Mouse (Mus musculus) kidney, adult 2 months (tissue): ENCODE results near the gene Plekha7. TPM values are rescaled to one million over a fixed set of nuclear protein-coding genes. Genes with fewer than 3 reads are reported as not detected.
"Not testable (repeated sequence)": the region's sequence is repeated elsewhere in the genome, so short reads cannot be mapped to it uniquely, and the experiment has no call there.

Experiments used
- DNase-seq: peaks from one replicate; pipeline ENCODE4 v3.0.0; 2021
- H3K27ac ChIP-seq: fragments of 200-500 bp; 2 replicates; pipeline ENCODE4 v1.5.1; 2012; ENCODE audit warnings: low read depth, low read length, control low read depth, inconsistent platforms; ENCODE audit not compliant: insufficient read depth
- H3K27me3 ChIP-seq: fragments of 200-500 bp; replicated peaks from 2 replicates; pipeline ENCODE4 v1.6.1; 2012; ENCODE audit warnings: mild to moderate bottlenecking, moderate library complexity, low read length, inconsistent platforms; ENCODE audit not compliant: control insufficient read depth, insufficient read depth
- H3K36me3 ChIP-seq: fragments of 200-500 bp; 2 replicates; pipeline ENCODE4 v1.6.1; 2012; ENCODE audit warnings: mild to moderate bottlenecking, moderate library complexity, low read length, inconsistent platforms; ENCODE audit not compliant: control insufficient read depth, insufficient read depth
- H3K4me1 ChIP-seq: fragments of 200-500 bp; 2 replicates; pipeline ENCODE4 v1.6.1; 2011; ENCODE audit warnings: low read length; ENCODE audit not compliant: control insufficient read depth, insufficient read depth
- H3K4me3 ChIP-seq: fragments of 200-500 bp; 2 replicates; pipeline ENCODE4 v1.5.1; 2011; ENCODE audit warnings: mild to moderate bottlenecking, low read depth, low read length, control low read depth; ENCODE audit not compliant: insufficient read depth
- CTCF ChIP-seq: fragments of 200-500 bp; conservative IDR thresholded peaks from 2 replicates; pipeline ENCODE4 v1.5.1; 2011; ENCODE audit warnings: low read depth, mild to moderate bottlenecking, control low read depth, low read length, moderate library complexity, mixed read lengths; ENCODE audit not compliant: insufficient read depth, insufficient read length
- POLR2A ChIP-seq: fragments of 200-500 bp; IDR thresholded peaks from one replicate; pipeline ENCODE4 v1.6.1; 2011; ENCODE audit warnings: low read depth, low read length, control low read depth
- WGBS: fragments of 180-500 bp; shearing (Covaris S2); methylation state at CpG from one replicate; pipeline ENCODE4 v1.1.7; 2018; 5-methylcytosine and 5-hydroxymethylcytosine counted together
- polyA plus RNA-seq: library from polyadenylated mRNA; depleted of rRNA; stranded (reverse); fragments of >200 nt; gene quantifications from 2 replicates; pipeline ENCODE4 v1.2.3, GENCODE M21; 2012; rRNA removed

Gene Plekha7
- polyA plus RNA-seq, 1 experiment = 29.5 TPM

DNA sequence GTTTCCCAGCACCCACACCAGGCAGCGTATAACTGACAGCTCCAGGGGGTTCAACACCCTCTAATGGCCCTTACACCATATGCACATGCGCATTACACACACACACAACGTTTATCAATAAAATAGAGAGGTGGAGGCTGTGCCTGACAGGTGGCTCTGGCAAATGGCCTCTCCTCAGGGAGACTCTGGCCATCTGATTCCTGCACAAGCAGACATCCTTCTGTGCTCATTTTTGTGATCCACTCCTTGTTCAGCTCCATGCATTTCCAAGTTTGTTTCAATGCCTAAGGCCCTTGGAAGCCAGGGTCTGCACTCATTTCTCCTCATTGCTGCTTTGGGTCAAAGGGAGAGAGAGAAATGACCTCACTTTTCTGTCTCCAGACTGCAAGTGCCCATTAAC is 197.5 kb downstream of the Plekha7 start:
- no peak overlapping the region for H3K4me3 ChIP-seq
- no peaks in the 10 kb centered on the region for H3K27me3 ChIP-seq
- no peaks in the 10 kb centered on the region; the same call in 1 of the 2 replicates for H3K36me3 ChIP-seq
- no peak overlapping the region for H3K27ac ChIP-seq
- no peaks in the 10 kb centered on the region for H3K4me1 ChIP-seq
- 78% methylated on average over 3 of the region's 3 CpGs for WGBS
- TF ChIP-seq POLR2A (no peak), CTCF (no peak)
- DNase-seq = no peak

DNA sequence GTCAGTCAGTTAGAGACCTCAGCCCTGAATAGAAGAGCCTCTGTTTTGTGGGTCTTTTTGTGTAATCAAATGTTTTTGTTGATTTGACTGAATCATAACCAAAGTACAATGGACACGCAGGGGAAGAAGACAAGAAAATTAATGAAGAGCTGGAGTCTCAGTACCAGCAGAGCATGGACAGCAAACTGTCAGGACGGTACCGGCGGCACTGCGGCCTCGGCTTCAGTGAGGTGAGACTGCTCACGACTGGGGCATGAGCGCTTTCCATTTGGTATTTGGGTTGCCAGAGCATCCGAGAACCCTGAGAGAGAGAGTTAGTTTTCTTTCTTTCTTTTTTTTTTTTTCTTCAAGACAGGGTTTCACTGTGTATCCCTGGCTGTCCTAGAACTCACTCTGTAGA is 205.1 kb downstream of the Plekha7 start:
- H3K4me3 ChIP-seq = no peak overlapping the region
- H3K27ac ChIP-seq = no peak overlapping the region
- H3K4me1 ChIP-seq = peaks cover 3% of the 10 kb centered on the region; the same call in 1 of the 2 replicates
- no peaks in the 10 kb centered on the region for H3K27me3 ChIP-seq
- peaks cover 11% of the 10 kb centered on the region for H3K36me3 ChIP-seq
- no peak for DNase-seq
- WGBS = 95% methylated on average over 9 of the region's 9 CpGs
- TF ChIP-seq CTCF (no peak), POLR2A (no peak)

DNA sequence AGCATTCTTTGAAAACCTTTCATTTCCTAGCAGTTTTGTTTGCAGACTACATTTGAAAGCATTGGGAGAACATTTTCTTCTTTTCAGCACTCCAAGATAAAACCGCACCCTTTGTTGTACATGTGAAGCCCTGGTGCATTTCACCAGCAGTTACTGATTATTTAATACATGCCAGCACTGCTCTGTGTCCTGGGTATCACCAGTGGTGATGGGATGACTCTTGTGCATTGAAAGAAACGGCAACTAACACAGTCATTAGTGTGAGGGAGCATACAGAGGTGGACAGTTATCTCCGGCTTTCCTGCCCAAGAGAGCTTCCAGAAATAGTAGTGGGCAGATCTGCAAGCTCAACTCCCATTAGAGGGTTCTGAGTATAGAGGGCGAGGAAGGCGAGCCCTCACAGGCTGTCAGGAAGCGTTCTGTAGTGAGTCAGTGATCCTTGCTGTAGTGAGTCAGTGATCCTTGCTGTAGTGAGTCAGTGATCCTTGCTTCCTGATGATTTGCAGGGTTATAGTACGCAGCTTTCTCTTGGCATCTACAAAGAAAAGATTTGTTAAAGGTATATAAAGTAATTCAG is 208.1 kb downstream of the Plekha7 start:
- no peaks in the 10 kb centered on the region for H3K27me3 ChIP-seq
- WGBS = 40% methylated on average over 7 of the region's 7 CpGs
- TF ChIP-seq CTCF (no peak), POLR2A (no peak)
- H3K4me3 ChIP-seq = no peak overlapping the region
- peaks cover 8% of the 10 kb centered on the region for H3K36me3 ChIP-seq
- H3K4me1 ChIP-seq = peaks cover 3% of the 10 kb centered on the region; the same call in 1 of the 2 replicates
- no peak overlapping the region for H3K27ac ChIP-seq
- peak; percentile 27 for DNase-seq

DNA sequence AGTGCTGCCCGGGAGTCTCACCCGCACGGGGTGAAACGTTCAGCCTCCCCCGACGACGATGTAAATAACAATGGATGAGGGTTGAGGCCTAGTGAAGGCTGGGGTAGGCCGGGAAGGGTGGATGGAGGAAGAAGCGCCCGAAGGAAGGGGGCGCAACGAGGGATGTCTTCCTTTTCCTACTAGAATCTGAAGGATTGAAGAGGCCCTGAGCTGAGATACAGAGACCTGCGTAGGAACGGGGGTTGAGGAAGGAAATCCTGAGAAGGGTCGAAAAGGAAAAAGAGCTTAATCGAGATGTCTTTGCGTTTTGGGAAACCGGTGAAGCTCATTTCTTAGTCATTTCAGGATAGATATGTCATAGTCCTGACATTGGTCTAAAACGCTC is 214.7 kb downstream of the Plekha7 start:
- no peaks in the 10 kb centered on the region for H3K36me3 ChIP-seq
- under 1% methylated on average over 19 of the region's 19 CpGs for WGBS
- no peaks in the 10 kb centered on the region for H3K27me3 ChIP-seq
- peak overlapping the region; percentile 98 for H3K4me3 ChIP-seq
- TF ChIP-seq POLR2A = no peak
- no peak for TF ChIP-seq CTCF
- H3K27ac ChIP-seq = peak overlapping the region; percentile 90
- DNase-seq = no peak
- H3K4me1 ChIP-seq = no peaks in the 10 kb centered on the region; the same call in 1 of the 2 replicates

DNA sequence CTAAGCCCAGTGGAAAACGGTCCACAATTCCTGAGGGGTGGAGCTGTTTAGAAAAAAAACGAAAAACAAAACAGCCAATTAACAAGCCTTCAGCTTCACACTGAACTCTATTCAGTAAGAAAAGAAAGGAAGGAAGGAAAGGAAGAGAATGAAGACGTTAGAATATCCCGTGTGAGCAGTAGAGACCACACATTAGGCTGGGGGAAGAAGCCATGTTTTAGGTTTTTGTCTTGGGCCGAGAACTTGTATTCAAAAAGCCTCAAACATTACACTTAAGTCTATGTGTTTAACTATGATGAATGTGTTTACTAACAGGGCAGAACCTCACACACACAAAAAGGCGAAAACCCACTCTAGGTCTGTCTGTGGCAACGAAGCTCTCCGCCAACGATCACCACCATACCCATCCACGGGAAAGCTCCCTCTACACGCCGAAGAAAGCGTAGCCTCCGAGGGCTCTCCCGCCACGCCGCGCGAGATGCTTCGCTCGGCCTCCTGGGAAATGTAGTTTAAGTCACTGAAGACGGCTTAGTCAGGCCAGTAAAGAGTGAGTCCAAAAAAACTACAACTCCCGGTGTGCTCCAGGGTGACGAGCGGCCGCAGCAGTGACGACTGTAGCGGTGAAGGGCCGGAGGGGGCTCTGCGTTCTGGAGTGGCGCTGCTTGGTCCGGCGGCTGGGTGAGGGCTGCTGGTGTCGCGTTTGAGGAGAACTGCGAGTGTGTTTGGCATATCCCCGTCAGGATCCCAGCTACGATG is 215.3 kb downstream of the Plekha7 start:
- DNase-seq = peak; percentile 98

DNA sequence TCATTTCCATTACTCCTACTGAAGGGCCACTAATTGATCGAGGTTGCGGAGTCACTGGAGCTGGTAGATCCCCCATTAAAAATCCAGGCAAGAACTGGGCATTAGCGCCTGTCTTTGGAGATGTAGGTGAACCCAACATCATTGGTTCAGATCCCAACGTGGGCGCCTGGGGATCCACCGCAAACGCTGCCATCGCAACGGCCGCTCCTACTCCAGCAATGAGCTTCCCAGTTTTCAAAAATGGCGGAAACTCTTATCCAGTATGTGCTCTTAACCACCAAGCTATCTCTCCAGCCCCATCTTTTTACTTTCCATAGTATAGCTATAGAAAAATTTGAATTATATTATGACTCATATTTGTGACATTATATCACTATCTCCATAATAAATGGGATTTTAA is 223.8 kb downstream of the Plekha7 start, which contains the start of gene Gm4353:
TSS of gene Gm4353 (minus strand) at position 270 of the 400 bp plus-strand sequence.
- H3K4me3 ChIP-seq, H3K4me1 ChIP-seq: not testable (repeated sequence)

More for the DNA sequence above, 215.3 kb downstream of the Plekha7 start:
- Histone ChIP-seq H3K4me3 (peak overlapping the region; percentile 98), H3K4me1 (no peaks in the 10 kb centered on the region), H3K27me3 (no peaks in the 10 kb centered on the region), H3K27ac (peak overlapping the region; percentile 90), H3K36me3 (no peaks in the 10 kb centered on the region)
- peak; percentile 62 for TF ChIP-seq POLR2A
- peak; percentile 37 for TF ChIP-seq CTCF
- under 1% methylated on average over 38 of the region's 38 CpGs for WGBS

More for the DNA sequence above, 223.8 kb downstream of the Plekha7 start, which contains the start of gene Gm4353:
- H3K27ac ChIP-seq, DNase-seq, H3K27me3 ChIP-seq, H3K36me3 ChIP-seq: not testable (repeated sequence)
- 95% methylated on average over 11 of the region's 11 CpGs for WGBS

Other genes with a start within 250 kb of the Plekha7 start
- gene Gm4353, start 223.7 kb downstream of the Plekha7 start, polyA plus RNA-seq = 0.86 and 1.2 TPM in 2 replicates
- gene Rps13, start 25.8 kb upstream of the Plekha7 start, polyA plus RNA-seq = 145 and 243 TPM in 2 replicates
- 5.9 and 8.7 TPM in 2 replicates for gene Pik3c2a, start 135.1 kb upstream of the Plekha7 start, polyA plus RNA-seq
- 2.5 and 3.1 TPM in 2 replicates for gene Nucb2, start 196.0 kb upstream of the Plekha7 start, polyA plus RNA-seq